10 mouse cellular contexts compared by ENCODE assay signal in genomic region chr7:128532441-128533166, GRCm38 (mm10). TPM values are rescaled to one million over a fixed set of nuclear protein-coding genes. Genes with fewer than 3 reads are reported as not detected.
A peak's percentile ranks its signal among the peaks of the same experiment; 100 is the strongest.
DNase-seq lines count a peak whose midpoint lies in the region; ATAC-seq and TF ChIP-seq lines count a peak whose summit lies in the region.
"Had no signal": no experiment of that assay in that cellular context is flagged by ENCODE, and none has a peak within 500 bp of the region (broad histone marks: within the 10 kb centered on the region; RNA-seq: fewer than 3 reads in every experiment).

No protein-coding gene starts in this region.

- WGBS in liver, embryonic 12.5 days (ENCODE audit: insufficient replicate concordance) = 70% methylated on average over 6 of the region's 6 CpGs
- 80% methylated on average over 6 of the region's 6 CpGs for WGBS in liver, embryonic 11.5 days
- WGBS in limb, embryonic 15.5 days = 77% methylated on average over 6 of the region's 6 CpGs

- no peak overlapping the region for H3K4me3 ChIP-seq in liver, embryonic 12.5 days
- no peak overlapping the region for H3K4me3 ChIP-seq in liver, embryonic 11.5 days (ENCODE audit: low read depth, low read length)
- H3K4me3 ChIP-seq in embryonic fibroblast, embryonic 13.5 days (ENCODE audit: insufficient read depth, low read length) = no peak overlapping the region
- no peak overlapping the region for H3K4me3 ChIP-seq in limb, embryonic 15.5 days
- H3K4me3 ChIP-seq: forebrain, embryonic 12.5 days had no signal

- ATAC-seq in liver, embryonic 12.5 days = no peak
- no peak for ATAC-seq in liver, embryonic 11.5 days (replicated peaks; ENCODE audit: low FRiP score)
- no peak for ATAC-seq in limb, embryonic 15.5 days (ENCODE audit: insufficient number of reproducible peaks, low FRiP score, low TSS enrichment, low read depth)
- ATAC-seq in inflammation-experienced regulatory T-cells, adult 6 months = no peak

- no peaks in the 10 kb centered on the region for H3K27me3 ChIP-seq in liver, embryonic 12.5 days (replicated peaks)
- H3K27me3 ChIP-seq in liver, embryonic 11.5 days (replicated peaks; ENCODE audit: control insufficient read depth, insufficient read depth, low read length) = no peaks in the 10 kb centered on the region
- H3K27me3 ChIP-seq in limb, embryonic 15.5 days = no peaks in the 10 kb centered on the region

- TF ChIP-seq CTCF in embryonic fibroblast, embryonic 13.5 days (IDR thresholded peaks at IDR 0.05; ENCODE audit: borderline replicate concordance, insufficient read depth, low read length) = no peak

- TF ChIP-seq POLR2A in embryonic fibroblast, embryonic 13.5 days (IDR thresholded peaks at IDR 0.05; ENCODE audit: low read depth, low read length) = no peak

- no peaks in the 10 kb centered on the region for H3K36me3 ChIP-seq in liver, embryonic 12.5 days
- no peaks in the 10 kb centered on the region for H3K36me3 ChIP-seq in liver, embryonic 11.5 days (ENCODE audit: control insufficient read depth, insufficient read depth, low read length)
- H3K36me3 ChIP-seq in limb, embryonic 15.5 days = no peaks in the 10 kb centered on the region
- H3K36me3 ChIP-seq: forebrain, embryonic 12.5 days had no signal

- H3K27ac ChIP-seq in liver, embryonic 12.5 days = peak overlapping the region; percentile 37; the same call in 1 of the 2 replicates
- H3K27ac ChIP-seq in liver, embryonic 11.5 days (ENCODE audit: low read depth, low read length) = no peak overlapping the region
- peak overlapping the region; percentile 72 for H3K27ac ChIP-seq in embryonic fibroblast, embryonic 13.5 days (ENCODE audit: insufficient read depth, low read length)
- H3K27ac ChIP-seq in limb, embryonic 15.5 days = peak overlapping the region; percentile 50; the same call in 1 of the 2 replicates
- H3K27ac ChIP-seq: macrophage had no signal

- H3K4me2 ChIP-seq in liver, embryonic 12.5 days = no peak overlapping the region
- no peak overlapping the region for H3K4me2 ChIP-seq in liver, embryonic 11.5 days
- no peak overlapping the region for H3K4me2 ChIP-seq in limb, embryonic 15.5 days
- H3K4me2 ChIP-seq: forebrain, embryonic 12.5 days had no signal

- H3K4me1 ChIP-seq in liver, embryonic 12.5 days = peaks cover 99% of the 10 kb centered on the region
- peaks cover 80% of the 10 kb centered on the region for H3K4me1 ChIP-seq in liver, embryonic 11.5 days (replicated peaks; ENCODE audit: control insufficient read depth, insufficient read depth, low read length)
- H3K4me1 ChIP-seq in embryonic fibroblast, embryonic 13.5 days (ENCODE audit: control insufficient read depth, insufficient read depth, low read length) = peaks cover 29% of the 10 kb centered on the region
- H3K4me1 ChIP-seq in limb, embryonic 15.5 days = peaks cover 69% of the 10 kb centered on the region

- H3K9me3 ChIP-seq in liver, embryonic 12.5 days (replicated peaks) = no peaks in the 10 kb centered on the region
- no peaks in the 10 kb centered on the region for H3K9me3 ChIP-seq in liver, embryonic 11.5 days (ENCODE audit: control insufficient read depth, low read length)
- H3K9me3 ChIP-seq in limb, embryonic 15.5 days = no peaks in the 10 kb centered on the region
- H3K9me3 ChIP-seq: forebrain, embryonic 12.5 days had no signal

- H3K9ac ChIP-seq in liver, embryonic 12.5 days = no peak overlapping the region
- H3K9ac ChIP-seq in liver, embryonic 11.5 days (ENCODE audit: low read depth, low read length) = no peak overlapping the region
- no peak overlapping the region for H3K9ac ChIP-seq in limb, embryonic 15.5 days
- H3K9ac ChIP-seq: forebrain, embryonic 12.5 days had no signal

- DNase-seq in cerebellum, adult 9-11 months = peak; percentile 36
- DNase-seq in cerebellum, adult 9-10 months = no peak
- no peak for DNase-seq in liver, embryonic 11.5 days (ENCODE audit: low spot score)
- DNase-seq in right cerebral cortex, postnatal 10 days (ENCODE audit: low spot score in 2 of 2) = no peak

RNA-seq across cellular contexts. Expression of gene Bag3, which starts 9.2 kb away (rescaled TPM):
- 5.5 TPM in 2 replicates for polyA plus RNA-seq in liver, embryonic 12.5 days (2016; fragmentation: Nextera tagmentation; extraction: Ambion mirVana)
- polyA plus RNA-seq in liver, embryonic 11.5 days (2014; fragmentation: Nextera tagmentation; extraction: Ambion mirVana) = 10.3 and 12.5 TPM in 2 replicates
- 63.4 and 70.8 TPM in 2 replicates for polyA plus RNA-seq in embryonic fibroblast, embryonic 13.5 days (2011; ENCODE audit: insufficient read length, low read depth, missing spikeins)
- 21.8 and 23.0 TPM in 2 replicates for polyA plus RNA-seq in limb, embryonic 15.5 days (2015; fragmentation: Nextera tagmentation; extraction: Ambion mirVana)
- polyA plus RNA-seq in inflammation-experienced regulatory T-cells, adult 6 months (2017; shearing (Covaris generic)) = 10 to 100 TPM; 10.3 to 12.7 (median 10.4) TPM
